Mouse (Mus musculus) hindbrain, embryonic 11.5 days (tissue): ENCODE results near the gene Rassf5. TPM values are rescaled to one million over a fixed set of nuclear protein-coding genes. Genes with fewer than 3 reads are reported as not detected.

Source experiments
- ATAC-seq: fragments of 200-750 bp; cut with Nextera tagmentation; 2 replicates; pipeline ENCODE4 v1.8.0; 2017; ENCODE audit warnings: mild to moderate bottlenecking, moderate TSS enrichment, moderate library complexity; ENCODE audit not compliant: low FRiP score
- DNase-seq: peaks from one replicate; pipeline ENCODE4 v3.0.0-alpha.2; 2015; ENCODE audit warnings: low spot score
- H3K27ac ChIP-seq: fragments of 300-500 bp; sonication (generic); 2 replicates; pipeline ENCODE4 v1.5.1; 2014; ENCODE audit warnings: mild to moderate bottlenecking, low read depth, low read length
- H3K27me3 ChIP-seq: fragments of 300-500 bp; sonication (generic); 2 replicates; pipeline ENCODE4 v1.6.1; 2014; ENCODE audit warnings: mild to moderate bottlenecking, low read length, moderate library complexity, mixed read lengths; ENCODE audit not compliant: control insufficient read depth, insufficient read depth
- H3K36me3 ChIP-seq: fragments of 300-500 bp; sonication (generic); 2 replicates; pipeline ENCODE4 v1.6.1; 2014; ENCODE audit warnings: mild to moderate bottlenecking, low read length, moderate library complexity, mixed read lengths; ENCODE audit not compliant: control insufficient read depth, insufficient read depth
- H3K4me1 ChIP-seq: fragments of 300-500 bp; sonication (generic); replicated peaks from 2 replicates; pipeline ENCODE4 v1.6.1; 2014; ENCODE audit warnings: low read length, mixed read lengths; ENCODE audit not compliant: control insufficient read depth, insufficient read depth
- H3K4me2 ChIP-seq: fragments of 300-500 bp; sonication (generic); replicated peaks from 2 replicates; pipeline ENCODE4 v1.6.1; 2014; ENCODE audit warnings: mild to moderate bottlenecking, low read depth, low read length
- H3K4me3 ChIP-seq: fragments of 300-500 bp; sonication (generic); 2 replicates; pipeline ENCODE4 v1.5.1; 2014; ENCODE audit warnings: low read depth, low read length
- H3K9ac ChIP-seq: fragments of 300-500 bp; sonication (generic); 2 replicates; pipeline ENCODE4 v1.6.1; 2014; ENCODE audit warnings: low read depth, low read length
- H3K9me3 ChIP-seq: fragments of 300-500 bp; sonication (generic); 2 replicates; pipeline ENCODE4 v1.6.1; 2016; ENCODE audit warnings: low read length; ENCODE audit not compliant: control insufficient read depth
- WGBS: fragments of 180-500 bp; shearing (Covaris S2); extraction: QIAGEN DNeasy Blood & Tissue Kit; methylation state at CpG from one replicate; pipeline ENCODE4 v1.1.7; 2014; 5-methylcytosine and 5-hydroxymethylcytosine counted together
- polyA plus RNA-seq: library from polyadenylated mRNA; unstranded; fragments of >200 nt; fragmentation: Nextera tagmentation; extraction: Ambion mirVana; gene quantifications from 2 replicates; pipeline ENCODE4 v1.2.1, GENCODE M21; 2014

Rassf5 gene
- polyA plus RNA-seq, 1 experiment from 2014 or later = 1.5 TPM

GRCm38 (mm10) chr1:131244536-131245088, 446 bp downstream of the Rassf5 start:
- peak overlapping the region; percentile 96 for H3K4me2 ChIP-seq
- peaks cover 23% of the 10 kb centered on the region for H3K27me3 ChIP-seq
- no peak overlapping the region for H3K27ac ChIP-seq
- peak overlapping the region; percentile 66 for H3K4me3 ChIP-seq
- peaks cover 9% of the 10 kb centered on the region for H3K4me1 ChIP-seq
- DNase-seq (no peak), ATAC-seq (peak; percentile 55)
- H3K9me3 ChIP-seq = no peaks in the 10 kb centered on the region
- H3K36me3 ChIP-seq = no peaks in the 10 kb centered on the region
- WGBS = under 1% methylated on average over 57 of the region's 57 CpGs
- H3K9ac ChIP-seq = peak overlapping the region; percentile 60

GRCm38 (mm10) chr1:131242956-131243355, 2.1 kb downstream of the Rassf5 start:
- peaks cover 23% of the 10 kb centered on the region for H3K27me3 ChIP-seq
- WGBS = 65% methylated on average over 6 of the region's 6 CpGs
- no peak for ATAC-seq

GRCm38 (mm10) chr1:131239576-131240193, 5.4 kb downstream of the Rassf5 start:
- no peaks in the 10 kb centered on the region for H3K9me3 ChIP-seq
- H3K9ac ChIP-seq = no peak overlapping the region
- H3K4me2 ChIP-seq = no peak overlapping the region
- 60% methylated on average over 12 of the region's 12 CpGs for WGBS
- H3K4me1 ChIP-seq = peaks cover 4% of the 10 kb centered on the region
- H3K27me3 ChIP-seq = peaks cover 17% of the 10 kb centered on the region
- no peak overlapping the region for H3K27ac ChIP-seq
- DNase-seq = no peak
- no peak for ATAC-seq
- no peak overlapping the region for H3K4me3 ChIP-seq
- H3K36me3 ChIP-seq = no peaks in the 10 kb centered on the region

More at GRCm38 (mm10) chr1:131242956-131243355, 2.1 kb downstream of the Rassf5 start:
- DNase-seq = no peak
- H3K4me2 ChIP-seq = no peak overlapping the region
- H3K4me1 ChIP-seq = peaks cover 9% of the 10 kb centered on the region
- H3K4me3 ChIP-seq = no peak overlapping the region
- H3K36me3 ChIP-seq = no peaks in the 10 kb centered on the region
- H3K27ac ChIP-seq = no peak overlapping the region
- H3K9me3 ChIP-seq = no peaks in the 10 kb centered on the region
- no peak overlapping the region for H3K9ac ChIP-seq

- Histone ChIP-seq H3K36me3 (no peaks in the 10 kb centered on the region), H3K4me1 (peaks cover 2% of the 10 kb centered on the region; the same call in 1 of the 2 replicates), H3K9ac (no peak overlapping the region), H3K27ac (no peak overlapping the region), H3K9me3 (no peaks in the 10 kb centered on the region), H3K4me2 (no peak overlapping the region), H3K4me3 (no peak overlapping the region), H3K27me3 (peaks cover 10% of the 10 kb centered on the region)
- ATAC-seq = no peak
- no peak for DNase-seq
- WGBS = 74% methylated on average over 8 of the region's 8 CpGs
Measured at GRCm38 (mm10) chr1:131238931-131239381, 6.1 kb downstream of the Rassf5 start.

- ATAC-seq = no peak
- Histone ChIP-seq H3K4me1 (peaks cover 2% of the 10 kb centered on the region; the same call in 1 of the 2 replicates), H3K27me3 (no peaks in the 10 kb centered on the region), H3K9me3 (no peaks in the 10 kb centered on the region), H3K27ac (no peak overlapping the region), H3K9ac (no peak overlapping the region), H3K36me3 (no peaks in the 10 kb centered on the region), H3K4me2 (no peak overlapping the region), H3K4me3 (no peak overlapping the region)
- DNase-seq = no peak
- 69% methylated on average over 7 of the region's 7 CpGs for WGBS
Measured at GRCm38 (mm10) chr1:131236077-131236476, 9.0 kb downstream of the Rassf5 start.

- H3K9ac ChIP-seq = no peak overlapping the region
- WGBS = 65% methylated on average over 12 of the region's 12 CpGs
- H3K4me1 ChIP-seq = no peaks in the 10 kb centered on the region
- DNase-seq (no peak), ATAC-seq (no peak)
- no peaks in the 10 kb centered on the region for H3K36me3 ChIP-seq
- H3K27ac ChIP-seq = no peak overlapping the region
- no peak overlapping the region for H3K4me2 ChIP-seq
- H3K4me3 ChIP-seq = no peak overlapping the region
- H3K27me3 ChIP-seq = no peaks in the 10 kb centered on the region
- no peaks in the 10 kb centered on the region for H3K9me3 ChIP-seq
Measured at GRCm38 (mm10) chr1:131233527-131233926, 11.5 kb downstream of the Rassf5 start.

- no peak for ATAC-seq
- Histone ChIP-seq H3K27me3 (no peaks in the 10 kb centered on the region), H3K9me3 (no peaks in the 10 kb centered on the region), H3K27ac (no peak overlapping the region), H3K4me2 (no peak overlapping the region), H3K36me3 (no peaks in the 10 kb centered on the region), H3K9ac (no peak overlapping the region), H3K4me3 (no peak overlapping the region), H3K4me1 (no peaks in the 10 kb centered on the region)
- WGBS = 94% methylated on average over 5 of the region's 5 CpGs
- no peak for DNase-seq
Measured at GRCm38 (mm10) chr1:131228659-131229058, 16.4 kb downstream of the Rassf5 start.

- DNase-seq (no peak), ATAC-seq (no peak)
- Histone ChIP-seq H3K27me3 (no peaks in the 10 kb centered on the region), H3K9me3 (no peaks in the 10 kb centered on the region), H3K9ac (no peak overlapping the region), H3K36me3 (no peaks in the 10 kb centered on the region), H3K27ac (no peak overlapping the region), H3K4me1 (no peaks in the 10 kb centered on the region), H3K4me2 (no peak overlapping the region), H3K4me3 (no peak overlapping the region)
- 66% methylated on average over 7 of the region's 7 CpGs for WGBS
Measured at GRCm38 (mm10) chr1:131228225-131228624, 16.8 kb downstream of the Rassf5 start.
